Mouse (Mus musculus) liver, adult (tissue): ENCODE results near the gene Hipk2.

Experiments
- GATA4 ChIP-seq: IDR thresholded peaks from 2 replicates; pipeline ENCODE4 v1.6.1; 2014; ENCODE audit warnings: mild to moderate bottlenecking, low read length; ENCODE audit not compliant: insufficient replicate concordance

The Hipk2 gene

DNA sequence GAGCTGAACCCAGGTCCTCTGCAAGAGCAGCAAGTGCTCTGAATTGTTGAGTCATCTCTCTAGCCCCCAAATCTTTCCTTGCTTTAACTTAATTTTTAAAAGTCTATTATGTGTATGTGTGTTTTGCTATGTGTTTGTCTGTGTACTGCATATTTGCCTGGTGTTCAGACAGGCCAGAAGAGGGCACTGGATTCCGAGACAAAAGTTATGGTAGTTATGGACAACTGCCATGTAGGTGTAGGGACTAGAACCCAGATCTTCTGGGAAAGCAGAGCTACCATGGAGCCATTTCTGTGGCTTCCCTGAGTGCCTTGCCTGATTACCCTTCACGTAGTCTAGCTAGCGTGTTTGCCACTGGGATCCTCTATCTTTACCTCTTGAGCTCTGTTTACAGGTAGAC lies 134.9 kb downstream of the Hipk2 start:
- TF ChIP-seq GATA4: no peak

DNA sequence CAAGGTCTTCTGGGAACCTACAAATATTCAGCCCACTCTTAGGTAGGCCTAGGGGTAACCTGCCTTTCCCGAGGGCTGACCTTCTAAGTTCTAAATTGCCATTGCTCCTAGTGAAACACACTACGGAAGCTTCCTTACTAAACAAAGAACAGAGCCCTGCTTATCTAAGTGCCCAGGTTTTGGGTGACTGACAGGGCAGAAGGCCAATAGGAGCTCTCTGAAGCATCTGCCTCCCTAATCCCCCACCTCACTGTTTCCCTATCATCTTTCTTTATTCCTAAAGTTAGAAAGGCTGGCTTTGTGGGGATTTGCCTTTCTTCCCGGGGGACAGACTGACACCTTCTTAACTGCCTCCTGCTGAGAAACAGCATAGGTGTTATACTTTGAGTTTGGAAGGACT lies 136.7 kb downstream of the Hipk2 start:
- TF ChIP-seq GATA4: no peak

DNA sequence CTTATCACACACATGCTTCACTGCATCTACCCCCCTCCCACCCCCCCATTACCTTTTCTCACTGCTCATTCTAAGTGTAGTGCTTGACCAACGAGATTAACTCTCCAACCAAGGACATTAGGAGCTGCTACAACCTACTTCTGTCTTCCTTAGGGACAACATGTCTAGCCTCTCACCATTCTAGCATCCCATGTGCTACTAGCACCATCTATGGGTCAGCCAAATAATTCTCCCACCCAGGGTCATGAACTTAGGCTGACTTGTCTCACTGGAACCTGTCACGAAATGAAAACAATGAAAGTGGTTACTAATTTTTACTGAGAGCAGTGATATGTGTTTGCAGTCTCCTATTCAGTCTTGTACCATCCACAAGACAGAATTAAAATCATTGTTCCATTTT lies 138.2 kb downstream of the Hipk2 start:
- no peak for TF ChIP-seq GATA4

DNA sequence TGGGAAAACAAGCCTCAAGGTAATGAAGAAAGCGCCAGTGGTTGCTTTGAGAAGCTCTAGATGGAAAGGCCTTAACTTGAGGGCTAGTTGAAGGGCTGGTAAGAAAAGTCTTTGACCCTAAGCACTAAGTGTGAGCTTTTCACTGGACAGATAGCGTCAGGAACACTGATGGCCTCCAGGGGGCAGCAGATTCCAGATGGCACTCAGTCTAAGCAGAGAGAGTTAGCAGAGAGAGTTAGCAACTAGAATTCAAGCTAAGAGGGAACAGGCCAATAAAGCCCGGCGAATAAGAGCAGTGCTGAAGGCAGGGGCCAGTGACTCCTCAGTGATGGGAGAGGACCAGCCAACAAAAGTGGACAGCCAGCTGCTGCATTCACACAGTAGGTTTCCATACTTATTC lies 139.7 kb downstream of the Hipk2 start:
- no peak for TF ChIP-seq GATA4

DNA sequence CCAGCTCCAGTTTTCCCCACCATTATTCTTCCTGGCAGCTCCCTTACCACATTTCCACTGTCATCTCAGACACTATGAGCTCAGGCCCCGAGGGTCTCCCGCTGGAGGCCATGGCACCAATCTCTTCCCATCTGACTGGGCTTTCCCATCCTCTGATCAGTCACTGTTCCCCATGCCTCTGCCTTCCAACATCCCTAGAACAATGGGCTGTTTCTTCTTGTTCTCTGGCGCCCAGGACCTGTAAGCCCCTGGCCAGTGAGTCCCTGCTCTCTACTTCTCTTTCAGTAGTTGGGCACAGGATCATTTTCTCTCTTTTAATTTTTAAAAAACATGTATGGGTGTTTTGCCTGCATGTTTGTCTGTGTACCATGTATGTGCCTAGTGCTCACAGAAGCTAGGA lies 143.3 kb downstream of the Hipk2 start:
- TF ChIP-seq GATA4: no peak

DNA sequence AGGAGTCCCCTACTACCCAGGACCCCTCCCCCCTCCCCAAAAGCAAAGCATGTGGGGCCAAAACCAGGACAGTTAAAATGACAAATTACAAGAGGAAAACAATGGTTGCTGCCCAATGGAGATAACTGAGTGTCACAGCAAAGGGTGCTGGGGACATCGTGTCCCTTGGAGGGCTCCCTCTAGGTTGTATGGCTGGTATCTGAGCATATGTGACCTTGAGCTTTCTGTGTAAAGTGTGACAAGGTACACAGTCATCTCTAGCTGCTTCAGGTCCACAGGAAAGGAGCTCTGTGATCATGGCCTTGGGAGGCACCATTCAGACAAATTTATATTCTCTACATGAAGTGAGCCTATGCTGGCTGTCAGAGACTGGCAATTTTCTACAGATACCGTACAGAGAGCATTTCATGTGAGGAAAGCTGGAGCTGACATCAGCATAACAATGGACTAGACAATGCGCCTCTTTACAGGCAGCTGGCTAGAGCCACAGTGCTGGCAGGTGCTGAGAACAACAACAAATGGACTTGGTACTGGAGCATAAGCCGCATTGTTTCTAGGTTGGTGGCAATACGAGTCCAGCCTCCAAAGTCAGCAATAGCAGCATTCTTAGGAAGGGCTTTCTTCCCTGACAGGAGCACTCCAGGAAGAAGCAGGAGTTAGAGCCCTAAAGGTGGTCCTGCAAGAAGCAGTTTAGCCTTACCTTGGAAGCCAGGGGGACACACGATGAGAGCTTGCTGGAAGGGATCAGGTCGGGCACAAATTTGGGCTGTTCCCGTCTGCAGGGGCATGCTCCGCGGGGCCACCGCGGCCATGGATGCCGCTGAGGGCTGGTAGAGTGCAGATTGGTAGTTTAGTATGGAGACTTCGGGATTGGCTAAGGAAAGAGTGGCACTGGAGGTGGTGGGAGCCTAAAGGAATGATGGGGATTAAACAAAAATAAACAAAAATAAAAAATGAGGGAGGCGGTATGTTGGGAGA lies 145.5 kb downstream of the Hipk2 start:
- TF ChIP-seq GATA4: no peak

DNA sequence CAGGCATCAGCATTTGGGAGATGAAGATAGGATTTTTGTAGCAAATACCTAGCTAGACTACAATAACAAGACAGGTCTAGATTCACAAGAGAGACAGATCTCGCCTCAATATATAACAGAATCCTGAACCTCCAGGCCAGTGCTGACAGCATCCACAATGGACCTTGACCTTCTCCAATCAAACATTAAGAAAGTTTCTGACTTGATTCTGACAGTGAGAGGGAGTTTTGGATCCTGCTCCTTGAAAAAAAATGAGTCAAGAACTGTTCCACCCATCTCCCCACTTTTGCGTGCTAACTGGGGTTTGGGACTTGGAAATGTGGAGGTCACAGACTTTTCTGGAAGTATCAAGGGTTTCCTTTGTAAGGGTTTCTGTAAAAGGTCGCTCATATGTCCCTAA lies 150.4 kb downstream of the Hipk2 start:
- TF ChIP-seq GATA4: no peak

DNA sequence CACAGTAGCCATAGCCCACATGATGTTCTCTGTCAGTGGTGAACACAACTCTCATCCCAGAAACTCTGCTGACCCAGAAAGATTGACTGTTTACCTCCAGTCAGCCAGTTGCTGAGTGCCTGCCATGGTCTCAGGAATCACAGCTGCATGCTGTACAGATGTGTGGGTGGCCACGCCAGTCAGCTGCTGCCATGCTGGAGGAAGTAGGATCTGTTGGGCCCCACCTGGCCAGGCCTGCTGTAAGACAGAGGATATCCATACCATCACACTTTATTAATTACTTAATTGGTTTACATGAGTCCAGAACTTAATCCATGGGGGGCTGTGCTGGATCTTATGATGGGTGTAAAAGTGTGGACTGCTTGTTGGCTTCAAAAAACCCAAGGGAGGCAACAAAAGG lies 154.6 kb downstream of the Hipk2 start:
- no peak for TF ChIP-seq GATA4

DNA sequence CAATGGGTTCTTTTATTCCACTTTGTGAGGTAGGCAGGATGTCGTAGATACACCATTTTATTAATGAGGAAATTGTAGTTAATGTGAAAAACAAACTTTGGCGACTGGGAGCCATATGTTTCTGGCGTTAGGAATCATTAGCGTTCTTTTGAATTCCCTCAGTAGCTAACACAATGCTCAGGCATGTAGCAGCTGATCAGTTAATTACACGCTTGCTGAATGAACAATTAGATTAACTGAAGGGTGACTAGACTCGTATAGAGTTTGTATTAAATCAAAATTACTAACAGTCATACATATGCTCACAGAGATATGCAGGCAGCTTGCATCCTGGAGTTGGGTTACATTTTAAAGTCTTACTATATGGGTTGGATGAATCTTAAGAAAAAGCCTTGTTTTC lies 156.7 kb downstream of the Hipk2 start:
- no peak for TF ChIP-seq GATA4

DNA sequence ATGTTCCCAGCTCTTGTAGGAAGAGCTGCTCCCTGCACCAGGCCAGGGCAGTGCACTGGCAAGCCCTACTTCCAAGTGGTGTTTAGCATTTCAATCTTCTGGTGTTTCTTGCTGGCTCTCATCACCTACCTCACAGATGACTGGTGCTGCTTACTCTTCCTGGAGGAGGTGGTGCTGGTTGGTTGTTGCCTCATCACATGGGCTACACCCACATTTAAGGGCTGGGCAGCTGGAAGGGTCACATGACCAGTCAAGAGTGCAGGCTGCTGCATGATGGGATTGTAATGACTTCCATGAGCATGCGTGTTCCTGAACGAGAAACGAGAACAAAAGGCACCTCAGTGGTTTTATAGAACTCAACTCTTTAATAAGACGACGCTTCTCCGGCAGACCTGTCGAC lies 157.3 kb downstream of the Hipk2 start:
- TF ChIP-seq GATA4: no peak

DNA sequence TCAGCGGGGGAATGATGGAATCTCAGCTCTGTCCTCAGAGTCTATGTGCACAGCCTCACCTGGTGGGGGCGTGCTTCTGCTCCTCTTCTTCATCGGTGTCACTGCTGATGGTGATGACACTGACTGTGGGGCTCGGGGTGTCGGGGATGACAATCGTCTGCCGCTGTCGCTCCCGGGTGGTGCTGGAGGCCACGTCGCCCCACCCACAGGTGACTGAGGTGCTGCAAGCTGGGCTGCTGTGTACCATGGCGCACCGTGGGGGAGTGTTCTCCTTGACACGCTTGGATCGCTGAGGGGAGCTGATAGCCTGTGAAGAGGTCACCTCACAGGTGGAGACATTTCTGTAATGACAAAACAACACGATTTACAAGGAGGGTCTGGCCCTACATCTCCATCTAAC lies 160.1 kb downstream of the Hipk2 start:
- no peak for TF ChIP-seq GATA4

DNA sequence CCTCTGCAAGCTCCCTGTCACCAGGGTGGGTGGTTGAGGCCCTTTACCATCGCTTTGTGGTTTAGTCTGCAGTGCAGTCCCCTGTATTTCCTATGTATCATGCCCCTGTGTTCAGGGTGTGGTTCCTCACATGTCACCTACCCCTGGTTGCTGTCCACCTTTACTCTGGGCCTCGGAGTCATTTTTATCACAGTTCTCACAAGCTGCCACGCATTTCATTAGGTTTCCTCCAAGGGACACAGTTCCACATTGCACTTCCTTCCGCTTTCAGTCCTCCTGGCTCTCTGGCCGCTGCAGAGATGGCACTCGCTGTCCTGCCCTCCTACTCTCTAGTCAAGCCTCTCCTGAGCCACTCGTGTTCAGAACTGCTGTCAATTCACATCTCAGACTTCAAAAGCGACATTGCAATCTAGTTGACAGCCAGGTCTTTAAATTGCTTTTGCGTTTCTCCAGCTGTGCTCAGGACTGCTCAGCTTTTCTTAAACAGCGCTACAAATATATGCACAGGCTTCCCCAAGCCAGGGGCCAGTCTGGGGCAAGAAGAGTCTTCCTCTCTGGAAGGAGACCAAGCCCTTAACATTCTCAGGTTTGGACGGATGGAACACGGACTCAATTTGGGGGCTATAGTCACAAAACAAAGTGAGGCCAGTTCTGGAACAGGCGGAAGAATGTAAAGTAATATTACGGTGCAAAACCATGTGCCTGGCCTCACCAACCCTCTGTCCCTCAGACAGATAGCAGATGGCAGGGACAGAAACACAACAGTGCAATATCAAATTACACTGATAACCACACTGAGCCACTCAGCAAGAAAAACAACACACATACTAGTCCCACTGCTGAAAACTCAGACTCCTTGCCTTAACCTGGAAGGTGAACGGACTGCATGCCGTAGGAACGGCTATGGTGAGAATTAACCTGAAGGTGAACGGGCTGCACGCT lies 161.7 kb downstream of the Hipk2 start:
- TF ChIP-seq GATA4: no peak

DNA sequence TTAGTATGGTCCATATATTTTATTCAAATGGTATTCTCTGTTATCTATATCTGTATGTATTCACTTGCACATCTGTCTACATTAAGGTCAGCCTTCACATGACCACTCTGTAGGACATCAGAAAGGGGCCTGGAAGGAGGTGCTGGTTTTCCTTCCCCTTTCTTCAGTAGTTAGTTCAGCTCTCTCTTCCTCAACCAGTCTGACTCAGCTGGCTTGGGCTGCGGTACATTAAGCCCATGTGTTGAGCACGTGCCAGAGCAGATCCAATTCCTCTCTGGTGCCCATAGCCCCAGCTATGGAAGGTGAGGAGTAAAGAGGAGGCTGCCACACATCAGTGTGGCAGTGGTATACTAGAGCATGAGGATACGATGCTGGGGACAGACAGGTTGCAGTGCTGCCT lies 165.5 kb downstream of the Hipk2 start:
- no peak for TF ChIP-seq GATA4

DNA sequence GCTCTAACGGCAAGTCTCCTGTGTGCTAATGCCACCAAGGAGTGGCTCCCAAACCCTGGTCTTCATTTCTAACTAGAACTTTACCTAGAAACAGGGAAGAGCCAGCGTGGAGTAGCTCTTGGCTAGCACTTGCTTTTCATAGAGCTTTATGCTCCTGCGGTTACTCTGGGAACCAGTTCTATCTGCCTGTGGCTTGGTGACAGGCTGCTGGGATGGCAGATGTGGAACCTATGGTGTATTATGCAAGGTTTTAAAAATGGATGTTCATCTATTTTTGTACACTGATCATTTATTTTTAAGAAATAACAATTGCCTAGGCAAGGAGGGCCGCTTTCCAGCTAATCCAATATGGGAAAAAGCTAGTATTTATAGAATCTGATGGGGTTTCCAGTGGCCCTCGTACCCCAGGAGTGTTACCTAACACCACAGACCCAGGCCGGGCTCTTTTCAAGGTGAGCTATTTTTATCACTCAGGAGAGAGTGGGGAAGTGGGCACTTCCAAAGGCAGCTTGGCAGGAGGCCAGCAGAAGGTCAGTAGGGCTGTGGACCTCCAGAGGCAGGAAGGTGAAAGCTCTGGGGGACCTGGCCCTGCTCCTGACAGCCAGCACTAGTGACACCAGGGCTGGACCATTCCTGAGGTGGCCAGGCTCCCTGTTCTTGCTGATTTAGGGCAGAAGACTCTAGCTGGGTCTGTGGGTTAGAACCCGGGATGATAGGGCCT lies 171.5 kb downstream of the Hipk2 start:
- no peak for TF ChIP-seq GATA4

DNA sequence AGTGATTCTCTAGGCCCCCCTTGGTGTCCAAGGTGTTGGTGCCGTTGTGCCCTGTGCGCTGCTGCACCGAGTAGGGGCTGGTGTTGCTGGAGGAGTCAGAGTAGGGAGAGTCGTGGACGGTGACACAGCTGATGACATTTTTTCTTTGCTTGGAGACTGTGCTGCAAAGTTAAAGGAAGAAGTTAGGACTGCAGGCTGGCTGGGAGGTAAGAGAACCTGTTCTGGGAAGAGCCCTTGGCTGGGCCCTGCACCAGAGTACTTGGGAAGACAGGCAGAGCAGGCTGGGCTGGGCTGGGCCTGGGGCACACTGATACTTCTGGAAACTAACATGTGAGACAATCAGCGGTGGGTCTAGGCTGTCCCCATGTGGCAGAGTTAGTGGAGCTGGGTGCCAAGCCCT lies 172.4 kb downstream of the Hipk2 start:
- TF ChIP-seq GATA4: no peak
